Mouse (Mus musculus): ENCODE measurements around the gene Bbs4.
"Not testable (repeated sequence)": the region's sequence is repeated elsewhere in the genome, so short reads cannot be mapped to it uniquely, and the experiment has no call there.

DNA sequence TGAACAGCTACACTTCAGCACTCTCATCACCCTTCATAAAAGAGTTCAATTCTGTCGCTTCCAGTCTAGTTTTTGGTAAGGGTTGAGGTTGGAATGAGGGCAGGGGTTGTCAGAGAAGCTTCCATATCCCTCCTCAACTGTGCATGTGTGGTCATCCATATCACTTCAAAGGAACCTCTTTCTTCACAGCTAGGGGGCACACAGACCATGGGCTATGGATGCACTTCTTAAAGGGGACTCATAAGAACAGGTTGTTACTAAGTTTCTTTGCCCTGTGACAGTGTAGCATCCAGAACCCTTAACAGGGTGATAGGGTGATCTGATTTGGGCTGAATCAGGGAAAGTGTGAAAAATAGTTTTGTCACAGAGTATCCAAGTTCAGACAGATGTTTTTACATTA is 4.7 kb upstream of the Bbs4 start:
- TF ChIP-seq CTCF (conservative IDR thresholded peaks at IDR 0.05; ENCODE audit: insufficient read depth, insufficient read length, low read depth, low read length); POLR2A (IDR thresholded peaks at IDR 0.05; ENCODE audit: low read depth, low read length): not testable (repeated sequence)

All from kidney, adult 2 months (tissue).